Mouse (Mus musculus): ENCODE measurements around the gene Ahsa2. TPM values are rescaled to one million over a fixed set of nuclear protein-coding genes. Genes with fewer than 3 reads are reported as not detected.
"Not testable (repeated sequence)": the region's sequence is repeated elsewhere in the genome, so short reads cannot be mapped to it uniquely, and the experiment has no call there.

Gene Ahsa2
- polyA plus RNA-seq, 1 experiment from 2014 or later, result 17.3 TPM

GRCm38 (mm10) chr11:23498609-23499008, 779 bp upstream of the Ahsa2 start:
- WGBS (ENCODE audit: insufficient replicate concordance), result 24% methylated on average over 5 of the region's 5 CpGs
- Histone ChIP-seq H3K4me1 (ENCODE audit: insufficient read depth) (peaks cover 12% of the 10 kb centered on the region), H3K36me3 (replicated peaks; ENCODE audit: insufficient read depth, low read length) (peaks cover under 1% of the 10 kb centered on the region), H3K4me3 (ENCODE audit: low read depth, low read length) (peak overlapping the region; percentile 47), H3K9ac (replicated peaks) (peak overlapping the region; percentile 47; the same call in 1 of the 2 replicates), H3K9me3 (ENCODE audit: low read length) (no peaks in the 10 kb centered on the region), H3K27me3 (ENCODE audit: insufficient read depth, low read length) (no peaks in the 10 kb centered on the region), H3K4me2 (ENCODE audit: low read depth, low read length) (peak overlapping the region; percentile 78), H3K27ac (ENCODE audit: low read depth) (0 out of 2 replicates have a peak overlapping the region, but pooled peaks have one; percentile 29)
- TF ChIP-seq EP300 (IDR thresholded peaks at IDR 0.05; ENCODE audit: low read depth), result no peak
- no peak for TF ChIP-seq CTCF (IDR thresholded peaks at IDR 0.05; ENCODE audit: low read depth)
- DNase-seq, result peak; percentile 17
- ATAC-seq, result no peak

GRCm38 (mm10) chr11:23497335-23497717, 504 bp downstream of the Ahsa2 start:
- peak; percentile 58 for ATAC-seq
- Histone ChIP-seq H3K9me3 (ENCODE audit: low read length) (no peaks in the 10 kb centered on the region), H3K9ac (replicated peaks) (peak overlapping the region; percentile 90), H3K27ac (ENCODE audit: low read depth) (peak overlapping the region; percentile 88), H3K27me3 (ENCODE audit: insufficient read depth, low read length) (no peaks in the 10 kb centered on the region), H3K36me3 (replicated peaks; ENCODE audit: insufficient read depth, low read length) (peaks cover 13% of the 10 kb centered on the region), H3K4me3 (ENCODE audit: low read depth, low read length) (peak overlapping the region; percentile 92), H3K4me1 (ENCODE audit: insufficient read depth) (peaks cover 12% of the 10 kb centered on the region), H3K4me2 (ENCODE audit: low read depth, low read length) (peak overlapping the region; percentile 85)
- WGBS (ENCODE audit: insufficient replicate concordance), result under 1% methylated on average over 22 of the region's 22 CpGs
- TF ChIP-seq CTCF (IDR thresholded peaks at IDR 0.05; ENCODE audit: low read depth) (no peak), EP300 (IDR thresholded peaks at IDR 0.05; ENCODE audit: low read depth) (no peak)
- peak; percentile 75 for DNase-seq

GRCm38 (mm10) chr11:23496661-23497060, 1.2 kb downstream of the Ahsa2 start:
- H3K27ac ChIP-seq (ENCODE audit: low read depth), result no peak overlapping the region
- H3K4me3 ChIP-seq (ENCODE audit: low read depth, low read length), result peak overlapping the region; percentile 92
- H3K9me3 ChIP-seq (ENCODE audit: low read length), result no peaks in the 10 kb centered on the region
- WGBS (ENCODE audit: insufficient replicate concordance), result 58% methylated on average over 6 of the region's 6 CpGs
- H3K9ac ChIP-seq (replicated peaks), result peak overlapping the region; percentile 90
- no peak for ATAC-seq
- no peaks in the 10 kb centered on the region for H3K27me3 ChIP-seq (ENCODE audit: insufficient read depth, low read length)
- H3K4me2 ChIP-seq (ENCODE audit: low read depth, low read length), result peak overlapping the region; percentile 85
- peaks cover 12% of the 10 kb centered on the region for H3K4me1 ChIP-seq (ENCODE audit: insufficient read depth)
- TF ChIP-seq CTCF (IDR thresholded peaks at IDR 0.05; ENCODE audit: low read depth), result no peak
- no peak for TF ChIP-seq EP300 (IDR thresholded peaks at IDR 0.05; ENCODE audit: low read depth)
- no peak for DNase-seq
- peaks cover 19% of the 10 kb centered on the region for H3K36me3 ChIP-seq (replicated peaks; ENCODE audit: insufficient read depth, low read length)

- ATAC-seq (no peak), DNase-seq (no peak)
- no peaks in the 10 kb centered on the region for H3K9me3 ChIP-seq (ENCODE audit: low read length)
- WGBS (ENCODE audit: insufficient replicate concordance), result 92% methylated on average over 6 of the region's 6 CpGs
- no peaks in the 10 kb centered on the region for H3K27me3 ChIP-seq (ENCODE audit: insufficient read depth, low read length)
- H3K27ac ChIP-seq (ENCODE audit: low read depth), result no peak overlapping the region
- H3K4me1 ChIP-seq (ENCODE audit: insufficient read depth), result peaks cover 12% of the 10 kb centered on the region
- TF ChIP-seq CTCF (IDR thresholded peaks at IDR 0.05; ENCODE audit: low read depth) (no peak), EP300 (IDR thresholded peaks at IDR 0.05; ENCODE audit: low read depth) (no peak)
- no peak overlapping the region for H3K4me3 ChIP-seq (ENCODE audit: low read depth, low read length)
- H3K9ac ChIP-seq (replicated peaks), result no peak overlapping the region
- peak overlapping the region; percentile 85; the same call in 1 of the 2 replicates for H3K4me2 ChIP-seq (ENCODE audit: low read depth, low read length)
- H3K36me3 ChIP-seq (replicated peaks; ENCODE audit: insufficient read depth, low read length), result peaks cover 33% of the 10 kb centered on the region
Observed at GRCm38 (mm10) chr11:23495231-23495630, 2.6 kb downstream of the Ahsa2 start.

GRCm38 (mm10) chr11:23492048-23492790, 5.6 kb downstream of the Ahsa2 start:
- H3K27me3 ChIP-seq (ENCODE audit: insufficient read depth, low read length), result no peaks in the 10 kb centered on the region
- TF ChIP-seq EP300 (IDR thresholded peaks at IDR 0.05; ENCODE audit: low read depth) (no peak), CTCF (IDR thresholded peaks at IDR 0.05; ENCODE audit: low read depth) (no peak)
- 84% methylated on average over 4 of the region's 4 CpGs for WGBS (ENCODE audit: insufficient replicate concordance)
- H3K4me3 ChIP-seq (ENCODE audit: low read depth, low read length), result no peak overlapping the region
- H3K9ac ChIP-seq (replicated peaks), result no peak overlapping the region
- peaks cover 12% of the 10 kb centered on the region for H3K4me1 ChIP-seq (ENCODE audit: insufficient read depth)
- H3K36me3 ChIP-seq (replicated peaks; ENCODE audit: insufficient read depth, low read length), result peaks cover 62% of the 10 kb centered on the region
- no peak overlapping the region for H3K4me2 ChIP-seq (ENCODE audit: low read depth, low read length)
- H3K27ac ChIP-seq (ENCODE audit: low read depth), result no peak overlapping the region
- DNase-seq (no peak), ATAC-seq (no peak)
- no peaks in the 10 kb centered on the region for H3K9me3 ChIP-seq (ENCODE audit: low read length)

GRCm38 (mm10) chr11:23489955-23490354, 7.9 kb downstream of the Ahsa2 start:
- Histone ChIP-seq H3K4me2 (ENCODE audit: low read depth, low read length) (no peak overlapping the region), H3K27me3 (ENCODE audit: insufficient read depth, low read length) (no peaks in the 10 kb centered on the region), H3K4me3 (ENCODE audit: low read depth, low read length) (no peak overlapping the region), H3K27ac (ENCODE audit: low read depth) (no peak overlapping the region), H3K36me3 (replicated peaks; ENCODE audit: insufficient read depth, low read length) (peaks cover 76% of the 10 kb centered on the region), H3K4me1 (ENCODE audit: insufficient read depth) (no peaks in the 10 kb centered on the region), H3K9ac (replicated peaks) (no peak overlapping the region), H3K9me3 (ENCODE audit: low read length) (no peaks in the 10 kb centered on the region)
- ATAC-seq (no peak), DNase-seq (no peak)
- no peak for TF ChIP-seq CTCF (IDR thresholded peaks at IDR 0.05; ENCODE audit: low read depth)
- no peak for TF ChIP-seq EP300 (IDR thresholded peaks at IDR 0.05; ENCODE audit: low read depth)
- 56% methylated on average over 1 of the region's 1 CpGs for WGBS (ENCODE audit: insufficient replicate concordance)

GRCm38 (mm10) chr11:23465862-23466261, 32.0 kb downstream of the Ahsa2 start:
- H3K4me2 ChIP-seq (ENCODE audit: low read depth, low read length); H3K27me3 ChIP-seq (ENCODE audit: insufficient read depth, low read length); H3K9ac ChIP-seq (replicated peaks); DNase-seq; H3K9me3 ChIP-seq (ENCODE audit: low read length); H3K4me1 ChIP-seq (ENCODE audit: insufficient read depth); H3K4me3 ChIP-seq (ENCODE audit: low read depth, low read length); H3K27ac ChIP-seq (ENCODE audit: low read depth); ATAC-seq: not testable (repeated sequence)
- peaks cover 31% of the 10 kb centered on the region for H3K36me3 ChIP-seq (replicated peaks; ENCODE audit: insufficient read depth, low read length)
- WGBS (ENCODE audit: insufficient replicate concordance), result 96% methylated on average over 2 of the region's 2 CpGs
